Mouse (Mus musculus) cerebellum, postnatal 4 days (tissue): ENCODE measurements at regions not wholly inside any gene's neighbourhood (a gene's known extent, or its start where the extent isn't known, plus 50 kb on each side); places are given as distances from the start of the nearest gene placed in this dataset.

Source experiments
- DNase-seq, 2 experiments: peaks; one replicate each; pipeline ENCODE4 v3.0.0; 2022; ENCODE audit warnings: low spot score in 2 of 2, mixed read lengths in 1 of 2

GRCm38 (mm10) chr3:143713183-143713582, 491.8 kb downstream of the Lmo4 start:
- DNase-seq, result no peak

- DNase-seq, result no peak
Measured at GRCm38 (mm10) chr3:143710805-143711469, 494.1 kb downstream of the Lmo4 start.

GRCm38 (mm10) chr3:143706679-143707078, 498.3 kb downstream of the Lmo4 start:
- DNase-seq, result no peak

- no peak for DNase-seq
Measured at GRCm38 (mm10) chr3:143694817-143695216, 510.2 kb downstream of the Lmo4 start.

GRCm38 (mm10) chr3:143685742-143686141, 519.3 kb downstream of the Lmo4 start:
- no peak for DNase-seq

GRCm38 (mm10) chr3:143678186-143678585, 526.8 kb downstream of the Lmo4 start:
- DNase-seq, result no peak

- no peak for DNase-seq
Measured at GRCm38 (mm10) chr3:143674855-143675254, 530.2 kb downstream of the Lmo4 start.

GRCm38 (mm10) chr3:143674446-143674845, 530.6 kb downstream of the Lmo4 start:
- no peak for DNase-seq

GRCm38 (mm10) chr3:143662041-143662685, 542.9 kb downstream of the Lmo4 start:
- no peak for DNase-seq

- no peak for DNase-seq
Measured at GRCm38 (mm10) chr3:143659421-143659978, 545.5 kb downstream of the Lmo4 start.

GRCm38 (mm10) chr3:143647237-143647636, 557.8 kb downstream of the Lmo4 start:
- DNase-seq, result no peak

- DNase-seq, result no peak
Measured at GRCm38 (mm10) chr3:143646836-143647235, 558.2 kb downstream of the Lmo4 start.

GRCm38 (mm10) chr3:143633036-143633435, 572.0 kb downstream of the Lmo4 start:
- no peak for DNase-seq

GRCm38 (mm10) chr3:143631183-143631582, 573.8 kb downstream of the Lmo4 start:
- DNase-seq, result no peak

- no peak for DNase-seq
Measured at GRCm38 (mm10) chr3:143624906-143625305, 580.1 kb downstream of the Lmo4 start.

- DNase-seq, result no peak
Measured at GRCm38 (mm10) chr3:143622275-143622674, 582.7 kb downstream of the Lmo4 start.

GRCm38 (mm10) chr3:143619125-143619524, 585.9 kb downstream of the Lmo4 start:
- no peak for DNase-seq

GRCm38 (mm10) chr3:143614895-143615294, 590.1 kb downstream of the Lmo4 start:
- no peak for DNase-seq

- DNase-seq, result no peak
Measured at GRCm38 (mm10) chr3:143614004-143614403, 591.0 kb downstream of the Lmo4 start.

- no peak for DNase-seq
Measured at GRCm38 (mm10) chr3:143609673-143610072, 595.3 kb downstream of the Lmo4 start.

GRCm38 (mm10) chr3:143599120-143599519, 605.9 kb downstream of the Lmo4 start:
- DNase-seq, result peak in 1 of 2 experiments; percentile 11

GRCm38 (mm10) chr3:143596949-143597593, 607.9 kb downstream of the Lmo4 start:
- DNase-seq, result peak in 1 of 2 experiments; percentile 6
